Mouse (Mus musculus): ENCODE results near the gene Cxadr. TPM values are rescaled to one million over a fixed set of nuclear protein-coding genes. Genes with fewer than 3 reads are reported as not detected.

Cxadr gene
- total and polyA plus RNA-seq, 2 experiments from 2014 or later = 23.3 to 37.1 TPM

GRCm38 (mm10) chr16:78265151-78265590, 36.1 kb upstream of the Cxadr start:
- peaks cover 4% of the 10 kb centered on the region; the same call in 1 of the 2 replicates for H3K4me1 ChIP-seq (ENCODE audit: control insufficient read depth, insufficient read depth)
- H3K4me3 ChIP-seq (ENCODE audit: low read depth, low read length) = peak overlapping the region; percentile 51
- no peaks in the 10 kb centered on the region for H3K9me3 ChIP-seq (replicated peaks; ENCODE audit: control insufficient read depth, low read length)
- 0% methylated on average over 7 of the region's 7 CpGs for WGBS
- peak overlapping the region; percentile 93 for H3K27ac ChIP-seq (ENCODE audit: low read depth)
- peak overlapping the region; percentile 62 for H3K9ac ChIP-seq (replicated peaks; ENCODE audit: low read depth, low read length)
- no peaks in the 10 kb centered on the region for H3K36me3 ChIP-seq (replicated peaks; ENCODE audit: control insufficient read depth, insufficient read depth, low read length)
- DNase-seq (ENCODE audit: low spot score) (peak; percentile 89), ATAC-seq (ENCODE audit: insufficient read depth, low read depth) (peak; percentile 85)
- TF ChIP-seq EP300 (IDR thresholded peaks at IDR 0.05; ENCODE audit: low read depth) (0 out of 2 replicates have a peak, but pooled peaks have one; percentile 58), CTCF (IDR thresholded peaks at IDR 0.05; ENCODE audit: low read depth) (no peak)
- H3K27me3 ChIP-seq (ENCODE audit: control insufficient read depth, insufficient read depth, low read length) = no peaks in the 10 kb centered on the region
- H3K4me2 ChIP-seq (ENCODE audit: low read depth, low read length) = peak overlapping the region; percentile 70

- Histone ChIP-seq H3K4me2 (ENCODE audit: low read depth, low read length) (0 out of 2 replicates have a peak overlapping the region, but pooled peaks have one; percentile 70), H3K36me3 (replicated peaks; ENCODE audit: control insufficient read depth, insufficient read depth, low read length) (no peaks in the 10 kb centered on the region), H3K27me3 (ENCODE audit: control insufficient read depth, insufficient read depth, low read length) (no peaks in the 10 kb centered on the region), H3K27ac (ENCODE audit: low read depth) (peak overlapping the region; percentile 93), H3K9ac (replicated peaks; ENCODE audit: low read depth, low read length) (no peak overlapping the region), H3K4me1 (ENCODE audit: control insufficient read depth, insufficient read depth) (0 out of 2 replicates have a peak, but pooled peaks cover 4% of the 10 kb centered on the region), H3K9me3 (replicated peaks; ENCODE audit: control insufficient read depth, low read length) (no peaks in the 10 kb centered on the region), H3K4me3 (ENCODE audit: low read depth, low read length) (no peak overlapping the region)
- 37% methylated on average over 11 of the region's 11 CpGs for WGBS
- TF ChIP-seq CTCF (IDR thresholded peaks at IDR 0.05; ENCODE audit: low read depth) (no peak), EP300 (IDR thresholded peaks at IDR 0.05; ENCODE audit: low read depth) (no peak)
- no peak for ATAC-seq (ENCODE audit: insufficient read depth, low read depth)
- peak; percentile 19 for DNase-seq (ENCODE audit: low spot score)
Observed at GRCm38 (mm10) chr16:78265826-78266225, 35.5 kb upstream of the Cxadr start.

- Histone ChIP-seq H3K27ac (ENCODE audit: low read depth) (no peak overlapping the region), H3K36me3 (replicated peaks; ENCODE audit: control insufficient read depth, insufficient read depth, low read length) (no peaks in the 10 kb centered on the region), H3K4me3 (ENCODE audit: low read depth, low read length) (no peak overlapping the region), H3K4me1 (ENCODE audit: control insufficient read depth, insufficient read depth) (0 out of 2 replicates have a peak, but pooled peaks cover 4% of the 10 kb centered on the region), H3K4me2 (ENCODE audit: low read depth, low read length) (no peak overlapping the region), H3K9me3 (replicated peaks; ENCODE audit: control insufficient read depth, low read length) (no peaks in the 10 kb centered on the region), H3K27me3 (ENCODE audit: control insufficient read depth, insufficient read depth, low read length) (no peaks in the 10 kb centered on the region), H3K9ac (replicated peaks; ENCODE audit: low read depth, low read length) (no peak overlapping the region)
- ATAC-seq (ENCODE audit: insufficient read depth, low read depth) (no peak), DNase-seq (ENCODE audit: low spot score) (no peak)
- TF ChIP-seq EP300 (IDR thresholded peaks at IDR 0.05; ENCODE audit: low read depth) = no peak
- no peak for TF ChIP-seq CTCF (IDR thresholded peaks at IDR 0.05; ENCODE audit: low read depth)
Observed at GRCm38 (mm10) chr16:78267453-78267852, 33.8 kb upstream of the Cxadr start.

GRCm38 (mm10) chr16:78268167-78268566, 33.1 kb upstream of the Cxadr start:
- Histone ChIP-seq H3K4me1 (ENCODE audit: control insufficient read depth, insufficient read depth) (0 out of 2 replicates have a peak, but pooled peaks cover 4% of the 10 kb centered on the region), H3K27ac (ENCODE audit: low read depth) (no peak overlapping the region), H3K4me3 (ENCODE audit: low read depth, low read length) (no peak overlapping the region), H3K36me3 (replicated peaks; ENCODE audit: control insufficient read depth, insufficient read depth, low read length) (no peaks in the 10 kb centered on the region), H3K9me3 (replicated peaks; ENCODE audit: control insufficient read depth, low read length) (no peaks in the 10 kb centered on the region), H3K4me2 (ENCODE audit: low read depth, low read length) (no peak overlapping the region), H3K27me3 (ENCODE audit: control insufficient read depth, insufficient read depth, low read length) (no peaks in the 10 kb centered on the region), H3K9ac (replicated peaks; ENCODE audit: low read depth, low read length) (no peak overlapping the region)
- ATAC-seq (ENCODE audit: insufficient read depth, low read depth) = no peak
- no peak for DNase-seq (ENCODE audit: low spot score)
- TF ChIP-seq EP300 (IDR thresholded peaks at IDR 0.05; ENCODE audit: low read depth) = no peak
- WGBS = 75% methylated on average over 3 of the region's 3 CpGs

GRCm38 (mm10) chr16:78274825-78275455, 26.3 kb upstream of the Cxadr start:
- 0 out of 2 replicates have a peak, but pooled peaks cover 7% of the 10 kb centered on the region for H3K4me1 ChIP-seq (ENCODE audit: control insufficient read depth, insufficient read depth)
- peak overlapping the region; percentile 89 for H3K27ac ChIP-seq (ENCODE audit: low read depth)
- DNase-seq (ENCODE audit: low spot score) (peak; percentile 76), ATAC-seq (ENCODE audit: insufficient read depth, low read depth) (peak; percentile 96)
- WGBS = 43% methylated on average over 9 of the region's 9 CpGs
- H3K27me3 ChIP-seq (ENCODE audit: control insufficient read depth, insufficient read depth, low read length) = no peaks in the 10 kb centered on the region
- H3K9ac ChIP-seq (replicated peaks; ENCODE audit: low read depth, low read length) = no peak overlapping the region
- H3K4me3 ChIP-seq (ENCODE audit: low read depth, low read length) = no peak overlapping the region
- H3K4me2 ChIP-seq (ENCODE audit: low read depth, low read length) = peak overlapping the region; percentile 10; the same call in 1 of the 2 replicates
- H3K9me3 ChIP-seq (replicated peaks; ENCODE audit: control insufficient read depth, low read length) = no peaks in the 10 kb centered on the region
- TF ChIP-seq CTCF (IDR thresholded peaks at IDR 0.05; ENCODE audit: low read depth) (no peak), EP300 (IDR thresholded peaks at IDR 0.05; ENCODE audit: low read depth) (no peak)
- H3K36me3 ChIP-seq (replicated peaks; ENCODE audit: control insufficient read depth, insufficient read depth, low read length) = no peaks in the 10 kb centered on the region

Measured in heart, postnatal 0 days (tissue).